Mouse (Mus musculus) C2C12 (cell line): ENCODE data around the gene Ltbp2.

Source experiments
- CTCF ChIP-seq: IDR thresholded peaks from one replicate; pipeline ENCODE4 v1.5.1; 2011; ENCODE audit not compliant: control insufficient read depth, insufficient read depth, insufficient read length
- MYOG ChIP-seq: IDR thresholded peaks from one replicate; pipeline ENCODE4 v1.6.1; 2011; ENCODE audit not compliant: control insufficient read depth, insufficient read length; ENCODE audit errors: extremely low read depth

DNA sequence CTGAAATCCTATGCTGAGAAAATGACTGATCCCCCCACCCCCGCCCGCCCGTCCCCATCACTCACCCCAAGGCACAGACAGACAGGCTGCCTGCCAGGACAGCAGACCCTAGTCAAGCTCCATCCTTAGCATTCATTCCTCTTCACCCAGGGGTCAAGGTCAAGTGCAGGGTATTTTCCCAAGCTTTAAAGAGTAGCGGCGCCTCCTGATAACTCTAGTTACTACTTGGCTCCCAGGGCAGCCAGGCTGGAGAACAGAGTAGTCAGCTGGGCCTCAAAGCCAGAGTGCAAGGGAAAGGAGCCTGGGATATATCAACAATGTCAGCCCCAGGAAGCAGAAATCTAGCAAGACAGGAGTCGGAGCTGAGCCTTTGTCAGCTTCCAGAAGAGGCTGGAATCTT is 19.9 kb upstream of the Ltbp2 start:
- TF ChIP-seq CTCF (no peak), MYOG (no peak)
